Mouse (Mus musculus) bone marrow macrophage, adult 2 months (primary cell): ENCODE results near the gene Gm13275.
"Not testable (repeated sequence)": the region's sequence is repeated elsewhere in the genome, so short reads cannot be mapped to it uniquely, and the experiment has no call there.

Experiments used
- CTCF ChIP-seq: IDR thresholded peaks from 2 replicates; pipeline ENCODE4 v1.5.1; 2012; ENCODE audit warnings: low read depth, mild to moderate bottlenecking, low read length, moderate library complexity
- POLR2A ChIP-seq: IDR thresholded peaks from 2 replicates; pipeline ENCODE4 v1.6.1; 2012; ENCODE audit warnings: mild to moderate bottlenecking, low read depth, low read length, borderline replicate concordance

GRCm38 (mm10) chr4:88756581-88757513 lies 37.4 kb upstream of the Gm13275 start:
- TF ChIP-seq CTCF, POLR2A: not testable (repeated sequence)
